16 mouse cellular contexts compared by ENCODE assay signal in genomic region chr10:22814294-22814693, GRCm38 (mm10). TPM values are rescaled to one million over a fixed set of nuclear protein-coding genes. Genes with fewer than 3 reads are reported as not detected.
DNase-seq lines count a peak whose midpoint lies in the region; ATAC-seq and TF ChIP-seq lines count a peak whose summit lies in the region.
"Had no signal": no experiment of that assay in that cellular context is flagged by ENCODE, and none has a peak within 500 bp of the region (broad histone marks: within the 10 kb centered on the region; RNA-seq: fewer than 3 reads in every experiment).

No protein-coding gene starts in this region.

- peak overlapping the region; percentile 55 for H3K4me2 ChIP-seq in kidney, postnatal 0 days (ENCODE audit: low read length)
- H3K4me2 ChIP-seq in midbrain, embryonic 14.5 days (ENCODE audit: low read length): no peak overlapping the region
- no peak overlapping the region for H3K4me2 ChIP-seq in midbrain, embryonic 13.5 days (replicated peaks)
- no peak overlapping the region for H3K4me2 ChIP-seq in forebrain, postnatal 0 days (ENCODE audit: low read depth)
- no peak overlapping the region for H3K4me2 ChIP-seq in neural tube, embryonic 15.5 days
- H3K4me2 ChIP-seq: hindbrain, embryonic 14.5 days; liver, embryonic 15.5 days had no signal

- TF ChIP-seq CTCF in kidney, postnatal 0 days (IDR thresholded peaks at IDR 0.05; ENCODE audit: low read depth): no peak
- TF ChIP-seq CTCF in forebrain, postnatal 0 days (IDR thresholded peaks at IDR 0.05; ENCODE audit: low read depth): no peak

- H3K9me3 ChIP-seq in kidney, postnatal 0 days (replicated peaks; ENCODE audit: low read length): no peaks in the 10 kb centered on the region
- H3K9me3 ChIP-seq in midbrain, embryonic 14.5 days (ENCODE audit: control insufficient read depth, low read length): no peaks in the 10 kb centered on the region
- no peaks in the 10 kb centered on the region for H3K9me3 ChIP-seq in midbrain, embryonic 13.5 days
- H3K9me3 ChIP-seq in forebrain, postnatal 0 days (ENCODE audit: low read length): no peaks in the 10 kb centered on the region
- no peaks in the 10 kb centered on the region for H3K9me3 ChIP-seq in neural tube, embryonic 15.5 days (replicated peaks)
- H3K9me3 ChIP-seq: limb, embryonic 12.5 days; liver, embryonic 15.5 days had no signal

- no peaks in the 10 kb centered on the region for H3K36me3 ChIP-seq in kidney, postnatal 0 days (ENCODE audit: insufficient read depth, low read length)
- no peaks in the 10 kb centered on the region for H3K36me3 ChIP-seq in midbrain, embryonic 14.5 days (ENCODE audit: control insufficient read depth, insufficient read depth, low read length)
- H3K36me3 ChIP-seq in midbrain, embryonic 13.5 days: no peaks in the 10 kb centered on the region
- no peaks in the 10 kb centered on the region for H3K36me3 ChIP-seq in forebrain, postnatal 0 days (ENCODE audit: insufficient read depth)
- no peaks in the 10 kb centered on the region for H3K36me3 ChIP-seq in neural tube, embryonic 15.5 days
- H3K36me3 ChIP-seq: limb, embryonic 12.5 days; liver, embryonic 15.5 days had no signal

- intact Hi-C loops in heart, postnatal 14 days (cut with DNase I): no loop called here

- H3K4me3 ChIP-seq in kidney, postnatal 0 days (replicated peaks; ENCODE audit: low read depth, low read length): no peak overlapping the region
- H3K4me3 ChIP-seq in midbrain, embryonic 14.5 days (replicated peaks; ENCODE audit: low read depth, low read length): no peak overlapping the region
- no peak overlapping the region for H3K4me3 ChIP-seq in midbrain, embryonic 13.5 days (replicated peaks)
- H3K4me3 ChIP-seq in forebrain, postnatal 0 days (ENCODE audit: low read depth, low read length): no peak overlapping the region
- no peak overlapping the region for H3K4me3 ChIP-seq in neural tube, embryonic 15.5 days (replicated peaks)
- H3K4me3 ChIP-seq: liver, embryonic 15.5 days had no signal

- DNase-seq in heart, adult 11 months: peak; percentile 85
- DNase-seq in heart, postnatal 14 days: no peak
- DNase-seq in kidney, postnatal 0 days (ENCODE audit: low spot score): peak; percentile 61
- no peak for DNase-seq in kidney, postnatal 36 days
- DNase-seq in midbrain, embryonic 14.5 days: peak; percentile 13
- DNase-seq in forebrain, postnatal 0 days: no peak
- DNase-seq: cerebellum, adult 8-10 months; gastrocnemius, postnatal 25 days; thymus, postnatal 4 days had no signal

- WGBS in kidney, postnatal 0 days: 3% methylated on average over 8 of the region's 8 CpGs
- 0% methylated on average over 5 of the region's 8 CpGs for WGBS in midbrain, embryonic 14.5 days
- WGBS in midbrain, embryonic 13.5 days: 0% methylated on average over 4 of the region's 8 CpGs
- 0% methylated on average over 4 of the region's 8 CpGs for WGBS in forebrain, postnatal 0 days
- WGBS in neural tube, embryonic 15.5 days: 0% methylated on average over 4 of the region's 8 CpGs

- H3K27ac ChIP-seq in kidney, postnatal 0 days: 0 out of 2 replicates have a peak overlapping the region, but pooled peaks have one; percentile 38
- H3K27ac ChIP-seq in midbrain, embryonic 14.5 days (replicated peaks; ENCODE audit: low read depth, low read length): no peak overlapping the region
- H3K27ac ChIP-seq in midbrain, embryonic 13.5 days: no peak overlapping the region
- H3K27ac ChIP-seq in forebrain, postnatal 0 days (ENCODE audit: low read depth, low read length): no peak overlapping the region
- H3K27ac ChIP-seq in neural tube, embryonic 15.5 days (replicated peaks): no peak overlapping the region
- H3K27ac ChIP-seq: hindbrain, embryonic 14.5 days; limb, embryonic 12.5 days; liver, embryonic 15.5 days had no signal

- H3K4me1 ChIP-seq in kidney, postnatal 0 days (replicated peaks; ENCODE audit: insufficient read depth, low read length): peaks cover 6% of the 10 kb centered on the region; the same call in 1 of the 2 replicates
- no peaks in the 10 kb centered on the region for H3K4me1 ChIP-seq in midbrain, embryonic 14.5 days (ENCODE audit: control insufficient read depth, insufficient read depth, low read length)
- peaks cover 8% of the 10 kb centered on the region; the same call in 1 of the 2 replicates for H3K4me1 ChIP-seq in midbrain, embryonic 13.5 days (replicated peaks)
- H3K4me1 ChIP-seq in forebrain, postnatal 0 days (ENCODE audit: insufficient read depth): no peaks in the 10 kb centered on the region
- peaks cover 12% of the 10 kb centered on the region for H3K4me1 ChIP-seq in neural tube, embryonic 15.5 days
- H3K4me1 ChIP-seq: liver, embryonic 15.5 days had no signal

- no peaks in the 10 kb centered on the region for H3K27me3 ChIP-seq in kidney, postnatal 0 days (ENCODE audit: insufficient read depth, low read length)
- peaks cover 87% of the 10 kb centered on the region for H3K27me3 ChIP-seq in midbrain, embryonic 14.5 days (ENCODE audit: control insufficient read depth, insufficient read depth, low read length)
- H3K27me3 ChIP-seq in midbrain, embryonic 13.5 days: peaks cover 92% of the 10 kb centered on the region
- H3K27me3 ChIP-seq in forebrain, postnatal 0 days (ENCODE audit: insufficient read depth, low read length): peaks cover 77% of the 10 kb centered on the region
- peaks cover 83% of the 10 kb centered on the region for H3K27me3 ChIP-seq in neural tube, embryonic 15.5 days (replicated peaks)

- peak overlapping the region; percentile 45; the same call in 1 of the 2 replicates for H3K9ac ChIP-seq in kidney, postnatal 0 days (ENCODE audit: low read depth, low read length)
- no peak overlapping the region for H3K9ac ChIP-seq in midbrain, embryonic 14.5 days (replicated peaks; ENCODE audit: low read length)
- no peak overlapping the region for H3K9ac ChIP-seq in midbrain, embryonic 13.5 days (replicated peaks)
- no peak overlapping the region for H3K9ac ChIP-seq in forebrain, postnatal 0 days
- H3K9ac ChIP-seq in neural tube, embryonic 15.5 days (replicated peaks): no peak overlapping the region
- H3K9ac ChIP-seq: hindbrain, embryonic 14.5 days; limb, embryonic 12.5 days; liver, embryonic 15.5 days had no signal

- no peak for ATAC-seq in kidney, postnatal 0 days (replicated peaks; ENCODE audit: low FRiP score, low read depth)
- no peak for ATAC-seq in midbrain, embryonic 14.5 days (ENCODE audit: low FRiP score, low TSS enrichment)
- ATAC-seq in midbrain, embryonic 13.5 days: no peak
- ATAC-seq in forebrain, postnatal 0 days: no peak
- no peak for ATAC-seq in neural tube, embryonic 15.5 days (ENCODE audit: low FRiP score)
- ATAC-seq: Patski had no signal

RNA-seq across cellular contexts. Expression of gene Tcf21, which starts 5.7 kb away (rescaled TPM):
- total RNA-seq in heart, postnatal 14 days (2021): 10 to 100 TPM; 21.0 to 21.5 TPM
- polyA plus RNA-seq in kidney, postnatal 0 days (2015; fragmentation: Nextera tagmentation; extraction: Ambion mirVana): 413 and 438 TPM in 2 replicates
- not detected in 2 replicates for polyA plus RNA-seq in midbrain, embryonic 14.5 days (2014; fragmentation: Nextera tagmentation; extraction: Ambion mirVana)
- 0.32 and 0.41 TPM in 2 replicates for polyA plus RNA-seq in midbrain, embryonic 13.5 days (2015; fragmentation: Nextera tagmentation; extraction: Ambion mirVana)
- total RNA-seq in forebrain, postnatal 0 days (2014; rRNA removed): not detected in 2 replicates
- polyA plus RNA-seq in forebrain, postnatal 0 days (2015; fragmentation: Nextera tagmentation; extraction: Ambion mirVana): 0.21 and 0.24 TPM in 2 replicates
- polyA plus RNA-seq in neural tube, embryonic 15.5 days (2015; fragmentation: Nextera tagmentation; extraction: Ambion mirVana): 20.9 TPM in 1 of 2 replicates, not detected in the other
- total RNA-seq: gastrocnemius, postnatal 25 days; left cerebral cortex, adult 18-20 months had no signal
- polyA plus RNA-seq: Patski had no signal

Comparison
In these comparisons a context has a peak if more than half of its experiments do, and no peak if none do; other contexts are left out.
1. DNase-seq: peak in heart, adult 11 months (single experiment), kidney, postnatal 0 days (single experiment) and midbrain, embryonic 14.5 days (single experiment); none in heart, postnatal 14 days (0 of 2), kidney, postnatal 36 days (0 of 2) and forebrain, postnatal 0 days (single experiment).
2. RNA of gene Tcf21, which starts 5.7 kb away (polyA plus RNA-seq): 413 to 438 TPM in kidney, postnatal 0 days; 0.32 to 0.41 TPM in midbrain, embryonic 13.5 days, 0.21 to 0.24 TPM in forebrain, postnatal 0 days, not detected in midbrain, embryonic 14.5 days and 20.9 TPM in neural tube, embryonic 15.5 days; every median in the first group is over 10 times any median in the second.